Mouse (Mus musculus) heart, adult 2 months (tissue): ENCODE data around the gene Fastkd3.

Experiments used
- CTCF ChIP-seq: fragments of 200-600 bp; IDR thresholded peaks from 2 replicates; pipeline ENCODE4 v1.8.1; 2022; ENCODE audit warnings: antibody characterized with exemption, mild to moderate bottlenecking, moderate library complexity
- EP300 ChIP-seq: fragments of 200-500 bp; IDR thresholded peaks from 2 replicates; pipeline ENCODE4 v1.6.1; 2011; ENCODE audit warnings: low read depth, low read length, control low read depth; ENCODE audit not compliant: insufficient read depth
- POLR2A ChIP-seq: fragments of 200-500 bp; IDR thresholded peaks from 2 replicates; pipeline ENCODE4 v1.6.1; 2011; ENCODE audit warnings: mild to moderate bottlenecking, low read depth, low read length, control low read depth; ENCODE audit not compliant: insufficient read depth

DNA sequence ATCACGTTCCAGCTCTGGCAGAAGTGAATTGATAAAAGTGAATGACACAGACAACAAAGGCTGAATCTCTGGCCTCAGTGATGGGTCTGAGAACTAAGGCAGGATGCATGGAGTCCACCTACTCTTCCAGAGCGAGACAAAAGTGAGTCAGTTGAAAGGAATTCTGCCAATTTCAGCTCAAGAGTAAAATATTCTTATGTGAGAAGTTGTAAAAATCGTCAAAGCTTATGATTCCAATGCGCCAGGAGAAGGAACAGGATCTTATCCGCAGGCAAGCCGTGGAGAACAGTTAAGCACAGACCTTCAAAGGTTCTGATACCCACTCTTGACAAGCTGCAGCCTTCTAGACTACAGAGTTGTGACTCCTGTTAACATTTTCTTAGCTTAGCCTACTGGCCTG, 21.1 kb downstream of the Fastkd3 start:
- TF ChIP-seq CTCF (no peak), EP300 (no peak), POLR2A (no peak)
